Mouse (Mus musculus) neural tube, embryonic 15.5 days (tissue): ENCODE results near the gene Fgf13. TPM values are rescaled to one million over a fixed set of nuclear protein-coding genes. Genes with fewer than 3 reads are reported as not detected.

Experiments
- ATAC-seq: fragments of 200-750 bp; cut with Nextera tagmentation; 2 replicates; pipeline ENCODE4 v1.8.0; 2017; ENCODE audit warnings: mild to moderate bottlenecking, moderate TSS enrichment, moderate library complexity; ENCODE audit not compliant: low FRiP score
- H3K27ac ChIP-seq: fragments of 300-500 bp; sonication (generic); replicated peaks from 2 replicates; pipeline ENCODE4 v1.5.1; 2015; ENCODE audit warnings: mild to moderate bottlenecking, inconsistent platforms
- H3K27me3 ChIP-seq: fragments of 300-500 bp; sonication (generic); replicated peaks from 2 replicates; pipeline ENCODE4 v1.6.1; 2015; ENCODE audit warnings: inconsistent platforms
- H3K36me3 ChIP-seq: fragments of 300-500 bp; sonication (generic); 2 replicates; pipeline ENCODE4 v1.6.1; 2015; ENCODE audit warnings: inconsistent platforms
- H3K4me1 ChIP-seq: fragments of 300-500 bp; sonication (generic); 2 replicates; pipeline ENCODE4 v1.6.1; 2015; ENCODE audit warnings: inconsistent platforms
- H3K4me2 ChIP-seq: fragments of 300-500 bp; sonication (generic); 2 replicates; pipeline ENCODE4 v1.6.1; 2015; ENCODE audit warnings: inconsistent platforms, mild to moderate bottlenecking, moderate library complexity
- H3K4me3 ChIP-seq: fragments of 300-500 bp; sonication (generic); replicated peaks from 2 replicates; pipeline ENCODE4 v1.5.1; 2015; ENCODE audit warnings: mild to moderate bottlenecking, inconsistent platforms
- H3K9ac ChIP-seq: fragments of 300-500 bp; sonication (generic); replicated peaks from 2 replicates; pipeline ENCODE4 v1.6.1; 2015; ENCODE audit warnings: mild to moderate bottlenecking, inconsistent platforms
- H3K9me3 ChIP-seq: fragments of 300-500 bp; sonication (generic); replicated peaks from 2 replicates; pipeline ENCODE4 v1.6.1; 2016; ENCODE audit warnings: inconsistent platforms
- WGBS: fragments of 180-500 bp; shearing (Covaris S2); methylation state at CpG from one replicate; pipeline ENCODE4 v1.1.7; 2015; ENCODE audit warnings: mixed read lengths; 5-methylcytosine and 5-hydroxymethylcytosine counted together
- polyA plus RNA-seq: library from polyadenylated mRNA; unstranded; fragments of >200 nt; fragmentation: Nextera tagmentation; extraction: Ambion mirVana; gene quantifications from 2 replicates; pipeline ENCODE4 v1.2.1, GENCODE M21; 2015

Gene Fgf13
- polyA plus RNA-seq, 1 experiment from 2014 or later = 229 TPM

DNA sequence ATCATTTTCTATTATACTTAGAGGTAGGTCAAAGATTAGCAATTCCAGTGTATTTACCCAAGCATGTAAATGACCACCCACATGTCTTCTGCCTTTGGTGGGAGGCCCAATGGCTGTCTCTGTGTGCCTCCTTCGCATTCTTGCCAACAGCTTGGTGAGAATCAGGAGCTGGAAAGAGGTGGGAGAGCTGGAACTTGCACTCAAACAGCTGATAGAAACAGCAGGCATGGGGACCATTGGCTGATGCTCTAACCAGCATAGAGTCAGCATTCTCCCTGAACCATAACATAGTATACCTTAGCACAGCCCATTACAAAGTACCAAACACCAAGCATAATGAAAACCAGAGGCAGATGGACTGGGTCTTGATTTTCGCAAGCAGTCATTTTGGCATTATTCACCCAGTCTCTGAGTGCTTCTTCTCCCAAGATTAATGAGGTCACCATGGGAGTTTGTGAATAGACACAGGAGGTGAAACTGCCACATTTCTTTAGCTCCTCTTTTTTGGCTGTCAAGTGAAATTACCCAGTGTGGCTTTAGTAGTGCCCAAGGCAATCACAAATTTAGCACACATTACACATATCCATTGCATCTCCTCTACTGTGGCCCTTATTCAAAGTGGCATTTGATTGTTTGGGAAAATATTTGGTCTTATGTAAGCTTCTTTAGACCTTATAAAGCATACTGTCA, 165.1 kb downstream of the Fgf13 start:
- H3K27me3 ChIP-seq = no peaks in the 10 kb centered on the region
- no peaks in the 10 kb centered on the region for H3K4me1 ChIP-seq
- H3K9me3 ChIP-seq = no peaks in the 10 kb centered on the region
- no peak overlapping the region for H3K4me2 ChIP-seq
- H3K4me3 ChIP-seq = no peak overlapping the region
- no peaks in the 10 kb centered on the region for H3K36me3 ChIP-seq
- no peak overlapping the region for H3K27ac ChIP-seq
- WGBS = 55% methylated on average over 2 of the region's 2 CpGs
- ATAC-seq = no peak
- H3K9ac ChIP-seq = no peak overlapping the region

- Histone ChIP-seq H3K4me3 (no peak overlapping the region), H3K4me2 (no peak overlapping the region), H3K4me1 (no peaks in the 10 kb centered on the region), H3K9ac (no peak overlapping the region), H3K36me3 (no peaks in the 10 kb centered on the region), H3K9me3 (no peaks in the 10 kb centered on the region), H3K27me3 (no peaks in the 10 kb centered on the region), H3K27ac (no peak overlapping the region)
- no peak for ATAC-seq
- 75% methylated on average over 3 of the region's 3 CpGs for WGBS
Observed at GRCm38 (mm10) chrX:59290916-59291411, 276.9 kb downstream of the Fgf13 start.

GRCm38 (mm10) chrX:59251576-59251975, 316.3 kb downstream of the Fgf13 start:
- H3K4me3 ChIP-seq = no peak overlapping the region
- H3K27me3 ChIP-seq = no peaks in the 10 kb centered on the region
- no peaks in the 10 kb centered on the region for H3K9me3 ChIP-seq
- no peak for ATAC-seq
- no peak overlapping the region for H3K9ac ChIP-seq
- no peak overlapping the region for H3K4me2 ChIP-seq
- H3K4me1 ChIP-seq = no peaks in the 10 kb centered on the region
- H3K27ac ChIP-seq = no peak overlapping the region
- no peaks in the 10 kb centered on the region for H3K36me3 ChIP-seq

DNA sequence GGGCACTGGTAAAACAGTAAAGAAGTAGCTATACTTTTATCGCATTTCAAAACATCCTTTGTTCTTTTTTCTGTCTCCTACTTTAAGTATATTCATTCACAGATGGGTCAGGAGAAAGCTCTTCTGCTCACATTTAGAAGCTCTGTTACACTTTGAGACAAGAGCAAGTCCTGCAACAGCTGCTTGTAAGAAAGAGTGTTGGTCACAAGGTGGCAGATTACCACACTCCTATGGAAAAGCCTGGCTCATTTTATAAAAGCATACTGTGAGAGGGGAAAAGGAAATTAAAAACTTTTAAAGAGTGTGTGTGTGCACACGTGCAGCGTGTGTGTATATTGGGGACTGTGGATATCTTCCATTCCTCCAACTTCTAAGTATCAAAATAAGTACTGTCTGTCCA, 324.1 kb downstream of the Fgf13 start:
- no peaks in the 10 kb centered on the region for H3K4me1 ChIP-seq
- H3K9ac ChIP-seq = no peak overlapping the region
- WGBS = 81% methylated on average over 3 of the region's 3 CpGs
- H3K27me3 ChIP-seq = no peaks in the 10 kb centered on the region
- no peaks in the 10 kb centered on the region for H3K36me3 ChIP-seq
- no peak overlapping the region for H3K4me3 ChIP-seq
- no peak overlapping the region for H3K27ac ChIP-seq
- no peak overlapping the region for H3K4me2 ChIP-seq
- no peaks in the 10 kb centered on the region for H3K9me3 ChIP-seq
- no peak for ATAC-seq

DNA sequence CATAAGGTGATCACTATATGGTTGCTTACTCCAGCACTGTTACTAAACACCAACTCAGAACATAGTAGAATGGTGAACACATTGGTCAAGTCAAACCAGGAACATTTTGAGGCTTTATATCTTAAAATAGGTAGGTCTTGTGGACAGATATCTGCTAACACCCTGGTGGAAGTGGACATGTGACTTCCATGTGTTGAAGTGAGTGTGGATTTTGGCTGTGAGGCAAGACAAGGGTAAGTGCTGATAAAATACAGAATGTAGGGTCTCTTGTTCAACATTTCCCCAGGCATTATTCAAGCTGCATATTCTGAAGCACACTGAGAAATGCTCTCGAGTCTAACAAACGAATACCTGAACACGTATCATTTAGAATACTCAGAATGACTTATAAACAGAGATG, 324.7 kb downstream of the Fgf13 start:
- WGBS = 78% methylated on average over 3 of the region's 3 CpGs
- Histone ChIP-seq H3K4me2 (no peak overlapping the region), H3K9me3 (no peaks in the 10 kb centered on the region), H3K9ac (no peak overlapping the region), H3K4me1 (no peaks in the 10 kb centered on the region), H3K27ac (no peak overlapping the region), H3K27me3 (no peaks in the 10 kb centered on the region), H3K36me3 (no peaks in the 10 kb centered on the region), H3K4me3 (no peak overlapping the region)
- no peak for ATAC-seq

- Histone ChIP-seq H3K4me1 (no peaks in the 10 kb centered on the region), H3K36me3 (no peaks in the 10 kb centered on the region), H3K9ac (no peak overlapping the region), H3K4me2 (no peak overlapping the region), H3K27ac (no peak overlapping the region), H3K9me3 (no peaks in the 10 kb centered on the region), H3K27me3 (no peaks in the 10 kb centered on the region), H3K4me3 (no peak overlapping the region)
- ATAC-seq = no peak
Observed at GRCm38 (mm10) chrX:59241460-59241747, 326.5 kb downstream of the Fgf13 start.

GRCm38 (mm10) chrX:59240683-59241459, 327.0 kb downstream of the Fgf13 start:
- WGBS = 48% methylated on average over 2 of the region's 2 CpGs
- H3K27ac ChIP-seq = no peak overlapping the region
- no peak for ATAC-seq
- no peaks in the 10 kb centered on the region for H3K27me3 ChIP-seq
- no peaks in the 10 kb centered on the region for H3K36me3 ChIP-seq
- H3K4me2 ChIP-seq = no peak overlapping the region
- H3K9ac ChIP-seq = no peak overlapping the region
- H3K4me3 ChIP-seq = no peak overlapping the region
- H3K4me1 ChIP-seq = no peaks in the 10 kb centered on the region
- H3K9me3 ChIP-seq = no peaks in the 10 kb centered on the region

DNA sequence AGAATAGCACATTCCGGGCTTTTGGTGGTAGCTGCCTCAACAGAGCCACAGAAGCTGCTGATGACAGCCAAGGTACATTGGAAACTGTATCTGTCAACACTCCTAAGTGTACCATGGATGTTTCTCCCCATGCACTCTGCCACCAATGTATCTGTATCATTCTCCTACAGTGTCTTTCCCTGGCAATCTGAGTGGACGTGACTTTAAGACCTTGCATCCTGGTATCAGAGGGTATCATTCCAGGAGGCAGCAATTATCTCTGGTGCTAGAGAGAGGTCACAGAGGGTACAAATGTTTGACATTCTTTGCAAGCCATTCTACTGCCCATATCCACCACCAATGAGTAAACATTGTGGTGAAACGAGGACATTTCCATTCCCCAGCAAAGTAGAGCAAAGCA, 347.2 kb downstream of the Fgf13 start:
- 76% methylated on average over 3 of the region's 3 CpGs for WGBS
- Histone ChIP-seq H3K36me3 (no peaks in the 10 kb centered on the region), H3K9me3 (no peaks in the 10 kb centered on the region), H3K9ac (no peak overlapping the region), H3K27me3 (no peaks in the 10 kb centered on the region), H3K4me1 (no peaks in the 10 kb centered on the region), H3K4me2 (no peak overlapping the region), H3K27ac (no peak overlapping the region), H3K4me3 (no peak overlapping the region)
- no peak for ATAC-seq

DNA sequence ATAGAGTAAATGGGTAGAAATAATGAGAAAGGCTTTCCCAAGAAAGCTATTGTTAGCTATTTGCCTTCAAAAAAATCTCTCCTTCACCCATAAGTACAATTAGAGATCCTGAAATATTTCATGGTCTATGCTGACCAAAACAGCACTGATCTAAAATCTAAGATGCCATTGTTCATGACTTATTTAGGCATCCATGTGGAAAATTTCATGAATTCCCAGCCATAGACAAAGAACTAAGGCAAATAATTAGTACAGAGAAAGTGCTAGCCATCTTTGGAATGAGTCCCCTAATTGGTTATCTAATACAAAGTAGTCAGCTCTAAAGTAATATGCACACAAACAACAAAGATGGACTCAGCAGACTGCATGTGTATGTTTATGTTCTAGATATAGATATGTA, 366.7 kb downstream of the Fgf13 start:
- Histone ChIP-seq H3K4me3 (no peak overlapping the region), H3K36me3 (no peaks in the 10 kb centered on the region), H3K4me1 (no peaks in the 10 kb centered on the region), H3K27ac (no peak overlapping the region), H3K9ac (no peak overlapping the region), H3K9me3 (no peaks in the 10 kb centered on the region), H3K4me2 (no peak overlapping the region), H3K27me3 (no peaks in the 10 kb centered on the region)
- ATAC-seq = no peak

- ATAC-seq = no peak
- Histone ChIP-seq H3K4me3 (no peak overlapping the region), H3K36me3 (no peaks in the 10 kb centered on the region), H3K4me2 (no peak overlapping the region), H3K9me3 (no peaks in the 10 kb centered on the region), H3K27me3 (no peaks in the 10 kb centered on the region), H3K9ac (no peak overlapping the region), H3K4me1 (no peaks in the 10 kb centered on the region), H3K27ac (no peak overlapping the region)
- WGBS = 69% methylated on average over 4 of the region's 4 CpGs
Observed at GRCm38 (mm10) chrX:59194149-59194548, 373.7 kb downstream of the Fgf13 start.

DNA sequence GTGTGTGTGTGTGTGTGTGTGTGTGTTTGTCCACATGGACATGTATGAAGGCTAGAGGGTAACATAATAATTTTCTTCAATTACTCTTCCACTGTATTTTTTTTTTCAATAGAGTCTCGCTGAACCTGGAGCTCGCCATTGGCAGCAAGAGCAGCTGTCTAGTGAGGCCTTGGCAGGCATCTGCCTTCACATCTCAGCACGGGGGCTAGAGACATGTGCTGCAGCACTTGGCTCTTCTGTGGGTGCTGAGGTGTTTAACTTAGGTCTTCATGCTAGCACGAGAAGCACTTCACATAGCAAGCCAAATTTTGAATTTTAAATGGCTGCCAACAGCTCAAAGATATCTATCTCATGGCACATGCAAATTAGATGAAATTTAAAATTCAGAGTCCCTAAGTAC, 380.9 kb downstream of the Fgf13 start:
- ATAC-seq = no peak
- no peaks in the 10 kb centered on the region for H3K27me3 ChIP-seq
- no peak overlapping the region for H3K4me3 ChIP-seq
- no peak overlapping the region for H3K27ac ChIP-seq
- H3K4me2 ChIP-seq = no peak overlapping the region
- H3K9ac ChIP-seq = no peak overlapping the region
- WGBS = 84% methylated on average over 4 of the region's 4 CpGs
- H3K9me3 ChIP-seq = no peaks in the 10 kb centered on the region
- no peaks in the 10 kb centered on the region for H3K36me3 ChIP-seq
- H3K4me1 ChIP-seq = no peaks in the 10 kb centered on the region

- Histone ChIP-seq H3K36me3 (no peaks in the 10 kb centered on the region), H3K27me3 (no peaks in the 10 kb centered on the region), H3K27ac (no peak overlapping the region), H3K9me3 (no peaks in the 10 kb centered on the region), H3K4me3 (no peak overlapping the region), H3K9ac (no peak overlapping the region), H3K4me2 (no peak overlapping the region), H3K4me1 (0 out of 2 replicates have a peak, but pooled peaks cover 7% of the 10 kb centered on the region)
- ATAC-seq = no peak
- WGBS = 73% methylated on average over 4 of the region's 4 CpGs
Observed at GRCm38 (mm10) chrX:59182323-59182722, 385.5 kb downstream of the Fgf13 start.
